Mouse (Mus musculus): ENCODE results near the gene Gm20806.
"Not testable (repeated sequence)": the region's sequence is repeated elsewhere in the genome, so short reads cannot be mapped to it uniquely, and the experiment has no call there.

Gm20806 gene

GRCm38 (mm10) chrY:78837956-78838355 is at the start of gene Gm20806:
Gm20806 (minus strand) TSS chrY:78838056.
- DNase-seq, result not testable (repeated sequence)

Measured in cerebellum, adult 8-10 months (tissue).